Mouse (Mus musculus) heart, embryonic 11.5 days (tissue): ENCODE measurements at regions not wholly inside any gene's neighbourhood (a gene's known extent, or its start where the extent isn't known, plus 50 kb on each side); places are given as distances from the start of the nearest gene placed in this dataset.

ENCODE experiments used
- ATAC-seq: fragments of 200-750 bp; cut with Nextera tagmentation; replicated peaks from 2 replicates; pipeline ENCODE4 v1.8.0; 2017; ENCODE audit warnings: moderate library complexity; ENCODE audit not compliant: insufficient number of reproducible peaks, low FRiP score, low TSS enrichment
- H3K27ac ChIP-seq: fragments of 300-500 bp; sonication (generic); 2 replicates; pipeline ENCODE4 v1.5.1; 2014; ENCODE audit warnings: mild to moderate bottlenecking, low read depth, low read length
- H3K27me3 ChIP-seq: fragments of 300-500 bp; sonication (generic); 2 replicates; pipeline ENCODE4 v1.6.1; 2014; ENCODE audit warnings: mild to moderate bottlenecking, low read length, mixed read lengths; ENCODE audit not compliant: control insufficient read depth, insufficient read depth
- H3K36me3 ChIP-seq: fragments of 300-500 bp; sonication (generic); 2 replicates; pipeline ENCODE4 v1.6.1; 2014; ENCODE audit warnings: mild to moderate bottlenecking, low read length, moderate library complexity, mixed read lengths; ENCODE audit not compliant: control insufficient read depth, insufficient read depth
- H3K4me1 ChIP-seq: fragments of 300-500 bp; sonication (generic); 2 replicates; pipeline ENCODE4 v1.6.1; 2014; ENCODE audit warnings: low read length; ENCODE audit not compliant: control insufficient read depth, insufficient read depth
- H3K4me2 ChIP-seq: fragments of 300-500 bp; sonication (generic); 2 replicates; pipeline ENCODE4 v1.6.1; 2014; ENCODE audit warnings: mild to moderate bottlenecking, moderate library complexity
- H3K4me3 ChIP-seq: fragments of 300-500 bp; sonication (generic); 2 replicates; pipeline ENCODE4 v1.5.1; 2014; ENCODE audit warnings: low read depth, low read length
- H3K9ac ChIP-seq: fragments of 300-500 bp; sonication (generic); 2 replicates; pipeline ENCODE4 v1.6.1; 2014; ENCODE audit warnings: mild to moderate bottlenecking, low read depth, low read length, moderate library complexity
- H3K9me3 ChIP-seq: fragments of 300-500 bp; sonication (generic); replicated peaks from 2 replicates; pipeline ENCODE4 v1.6.1; 2016; ENCODE audit warnings: low read length; ENCODE audit not compliant: control insufficient read depth
- WGBS: fragments of 180-500 bp; shearing (Covaris S2); extraction: QIAGEN DNeasy Blood & Tissue Kit; methylation state at CpG from one replicate; pipeline ENCODE4 v1.1.7; 2014; ENCODE audit not compliant: insufficient replicate concordance; 5-methylcytosine and 5-hydroxymethylcytosine counted together

DNA sequence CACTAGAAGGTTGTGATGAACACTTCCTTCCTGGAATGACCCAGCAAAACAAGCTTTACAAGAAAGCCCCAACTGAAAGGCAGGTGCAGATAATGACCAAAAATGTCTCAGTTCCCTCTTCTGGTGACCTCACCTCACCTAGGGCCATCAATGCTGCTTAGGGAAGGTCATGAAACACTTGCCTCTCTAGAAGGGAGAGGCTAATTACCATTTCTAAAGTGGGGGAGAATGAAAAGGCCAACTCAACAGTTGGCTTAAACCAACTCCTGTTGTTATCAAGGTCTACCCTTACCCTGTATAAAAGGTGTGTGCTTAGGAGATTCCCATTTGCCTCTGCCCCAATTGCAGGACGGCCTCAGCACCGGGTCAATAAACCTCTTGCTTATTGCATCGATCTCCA lies 1156.7 kb downstream of the Mrps31 start:
- Histone ChIP-seq H3K27ac (no peak overlapping the region), H3K4me2 (no peak overlapping the region), H3K4me3 (no peak overlapping the region), H3K27me3 (no peaks in the 10 kb centered on the region), H3K9me3 (no peaks in the 10 kb centered on the region), H3K36me3 (no peaks in the 10 kb centered on the region), H3K9ac (no peak overlapping the region), H3K4me1 (no peaks in the 10 kb centered on the region)
- no peak for ATAC-seq
- 81% methylated on average over 3 of the region's 3 CpGs for WGBS

DNA sequence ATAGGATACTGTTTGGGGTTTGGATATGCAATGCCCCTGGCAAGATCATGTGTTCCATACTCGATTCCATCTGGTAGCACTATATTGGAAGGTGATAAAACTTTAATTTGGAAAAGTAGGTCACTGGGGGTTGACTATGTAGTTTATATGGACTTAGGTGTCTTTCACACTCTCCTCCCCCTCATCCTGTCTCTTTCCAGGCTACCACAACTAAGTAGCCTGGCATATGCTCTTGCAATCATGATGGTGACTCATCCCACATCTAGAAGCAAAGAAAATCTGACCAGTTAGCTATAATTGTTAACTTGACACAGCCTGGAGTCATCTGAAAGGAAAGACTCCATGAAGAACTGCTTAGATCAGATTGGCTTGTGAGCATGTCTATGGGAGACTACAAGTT lies 1154.3 kb downstream of the Adam3 start:
- ATAC-seq: no peak
- Histone ChIP-seq H3K4me3 (no peak overlapping the region), H3K36me3 (no peaks in the 10 kb centered on the region), H3K4me1 (no peaks in the 10 kb centered on the region), H3K9me3 (no peaks in the 10 kb centered on the region), H3K9ac (no peak overlapping the region), H3K27ac (no peak overlapping the region), H3K27me3 (no peaks in the 10 kb centered on the region), H3K4me2 (no peak overlapping the region)
- WGBS: 77% methylated on average over 1 of the region's 1 CpGs

DNA sequence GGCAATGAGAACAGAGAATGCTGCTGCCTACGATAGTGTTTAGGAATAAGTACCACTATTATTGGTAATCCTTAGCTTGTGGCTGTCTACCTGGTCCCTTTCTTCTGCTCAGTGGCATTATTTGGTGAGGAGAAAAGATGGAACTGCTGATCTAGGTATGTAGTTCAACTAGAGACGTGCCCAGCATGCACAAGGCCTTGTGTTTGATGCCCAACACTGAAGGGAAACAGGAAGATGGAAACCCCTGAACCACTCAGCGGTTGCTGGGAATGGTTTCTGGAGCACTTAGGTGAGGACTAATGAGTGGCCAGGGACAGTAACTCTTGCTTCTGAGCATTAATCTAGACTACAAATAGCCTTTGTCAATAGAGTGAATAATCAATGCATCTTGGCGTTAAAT lies 1145.5 kb downstream of the Adam3 start:
- Histone ChIP-seq H3K9me3 (no peaks in the 10 kb centered on the region), H3K27me3 (no peaks in the 10 kb centered on the region), H3K9ac (no peak overlapping the region), H3K4me1 (no peaks in the 10 kb centered on the region), H3K4me2 (no peak overlapping the region), H3K36me3 (no peaks in the 10 kb centered on the region), H3K27ac (no peak overlapping the region), H3K4me3 (no peak overlapping the region)
- 86% methylated on average over 4 of the region's 4 CpGs for WGBS
- no peak for ATAC-seq

DNA sequence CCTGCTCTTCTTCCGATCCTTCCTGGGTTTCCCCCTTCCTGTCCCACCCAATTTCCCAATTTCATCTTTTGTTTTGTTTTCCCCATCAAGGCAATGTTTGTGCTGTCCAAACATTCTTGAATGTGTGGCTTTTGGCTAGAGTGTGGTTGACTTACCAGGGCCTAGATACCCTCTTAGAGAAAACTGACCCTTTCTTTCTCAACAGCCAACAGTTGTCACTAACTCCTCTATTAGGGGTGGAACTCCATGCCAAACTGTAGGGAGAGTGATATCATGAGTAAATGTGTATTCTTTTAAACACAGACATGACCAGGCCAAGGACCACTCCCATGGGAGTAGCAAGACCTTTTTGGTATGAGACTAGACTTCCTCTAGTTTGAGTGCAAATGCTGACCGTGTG lies 1145.0 kb downstream of the Adam3 start:
- H3K27me3 ChIP-seq: no peaks in the 10 kb centered on the region
- ATAC-seq: no peak
- H3K4me2 ChIP-seq: no peak overlapping the region
- no peak overlapping the region for H3K27ac ChIP-seq
- H3K36me3 ChIP-seq: no peaks in the 10 kb centered on the region
- 72% methylated on average over 2 of the region's 2 CpGs for WGBS
- H3K9ac ChIP-seq: no peak overlapping the region
- no peaks in the 10 kb centered on the region for H3K4me1 ChIP-seq
- H3K4me3 ChIP-seq: no peak overlapping the region
- no peaks in the 10 kb centered on the region for H3K9me3 ChIP-seq
